Comparison of ENCODE assay signal across 27 mouse cellular contexts in the genomic region with DNA sequence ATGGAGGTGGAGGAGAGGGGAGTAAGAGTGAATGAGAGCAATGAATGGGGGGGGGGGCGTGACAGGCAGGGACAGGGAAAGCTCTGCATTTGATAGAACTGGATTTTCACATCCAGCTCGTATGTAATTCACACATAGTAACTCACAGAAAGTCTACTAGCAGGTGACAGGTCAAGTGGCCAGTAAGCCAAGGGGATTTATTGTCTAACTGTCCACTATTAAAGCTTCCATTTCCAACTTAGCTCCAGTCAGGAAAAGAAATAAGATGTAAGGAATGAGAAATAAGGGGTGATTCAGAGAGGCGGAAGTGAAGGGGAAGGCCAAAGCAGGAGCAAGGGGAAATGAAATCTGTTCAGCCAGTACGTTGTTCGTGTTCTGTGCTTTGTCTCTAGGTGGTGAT.
"Had no signal": no experiment of that assay in that cellular context is flagged by ENCODE, and none has a peak within 500 bp of the region (broad histone marks: within the 10 kb centered on the region; RNA-seq: fewer than 3 reads in every experiment).

No protein-coding gene starts in this region.

- H3K36me3 ChIP-seq: heart, embryonic 10.5 days; heart, embryonic 12.5 days; hindbrain, embryonic 10.5 days; hindbrain, embryonic 12.5 days; kidney, embryonic 15.5 days; limb, embryonic 13.5 days; limb, embryonic 15.5 days; liver, embryonic 12.5 days had no signal

- H3K27ac ChIP-seq: heart, embryonic 10.5 days; hindbrain, embryonic 10.5 days; hindbrain, embryonic 12.5 days; hindbrain, embryonic 14.5 days; kidney, embryonic 15.5 days; layer of hippocampus, adult 2 months; left cerebral cortex, adult 2 months; limb, embryonic 13.5 days; limb, embryonic 15.5 days; liver, embryonic 12.5 days; liver, embryonic 14.5 days had no signal

- H3K27me3 ChIP-seq: heart, embryonic 12.5 days; hindbrain, embryonic 12.5 days; kidney, embryonic 15.5 days; limb, embryonic 13.5 days; limb, embryonic 15.5 days; liver, embryonic 12.5 days had no signal

- H3K4me2 ChIP-seq: heart, embryonic 12.5 days; hindbrain, embryonic 12.5 days; hindbrain, embryonic 14.5 days; kidney, embryonic 15.5 days; limb, embryonic 13.5 days; limb, embryonic 15.5 days; liver, embryonic 12.5 days had no signal

- H3K9ac ChIP-seq: heart, embryonic 12.5 days; hindbrain, embryonic 12.5 days; hindbrain, embryonic 14.5 days; kidney, embryonic 15.5 days; limb, embryonic 13.5 days; limb, embryonic 15.5 days; liver, embryonic 12.5 days; liver, embryonic 14.5 days had no signal

- H3K4me3 ChIP-seq: heart, embryonic 10.5 days; heart, embryonic 12.5 days; hindbrain, embryonic 10.5 days; hindbrain, embryonic 12.5 days; kidney, embryonic 15.5 days; layer of hippocampus, adult 2 months; left cerebral cortex, adult 2 months; limb, embryonic 13.5 days; limb, embryonic 15.5 days; liver, embryonic 12.5 days had no signal

- H3K4me1 ChIP-seq: heart, embryonic 10.5 days; hindbrain, embryonic 10.5 days; hindbrain, embryonic 12.5 days had no signal

- DNase-seq: gastrocnemius, postnatal 10 days; gastrocnemius, postnatal 25 days; heart, adult 18-20 months; heart, postnatal 10 days; heart, postnatal 4 days; kidney, adult 11 months; kidney, adult 2 months; kidney, adult 9 months; kidney, postnatal 10 days; kidney, postnatal 25 days; kidney, postnatal 4 days; left cerebral cortex, postnatal 4 days; lung, adult 18-20 months had no signal

- ATAC-seq: hindbrain, embryonic 16.5 days; intestine, embryonic 16.5 days; liver, embryonic 12.5 days had no signal

- H3K9me3 ChIP-seq: heart, embryonic 10.5 days; heart, embryonic 12.5 days; hindbrain, embryonic 10.5 days; hindbrain, embryonic 12.5 days; kidney, embryonic 15.5 days; limb, embryonic 13.5 days; limb, embryonic 15.5 days; liver, embryonic 12.5 days had no signal
